Mouse (Mus musculus): ENCODE measurements around the gene Banf2. TPM values are rescaled to one million over a fixed set of nuclear protein-coding genes. Genes with fewer than 3 reads are reported as not detected.

Gene Banf2
- polyA plus RNA-seq, 1 experiment from 2014 or later: not detected

GRCm38 (mm10) chr2:144026456-144026855 lies 6.4 kb upstream of the Banf2 start:
- H3K27me3 ChIP-seq: no peaks in the 10 kb centered on the region
- no peaks in the 10 kb centered on the region for H3K9me3 ChIP-seq
- H3K4me1 ChIP-seq (replicated peaks): peaks cover 9% of the 10 kb centered on the region; the same call in 1 of the 2 replicates
- no peak overlapping the region for H3K27ac ChIP-seq
- no peaks in the 10 kb centered on the region for H3K36me3 ChIP-seq
- ATAC-seq (ENCODE audit: insufficient number of reproducible peaks, insufficient read depth, low FRiP score, low TSS enrichment, low read depth): no peak
- H3K4me3 ChIP-seq (replicated peaks): no peak overlapping the region
- no peak overlapping the region for H3K4me2 ChIP-seq
- H3K9ac ChIP-seq (replicated peaks): no peak overlapping the region
- WGBS: 78% methylated on average over 4 of the region's 4 CpGs

GRCm38 (mm10) chr2:144030791-144031190 lies 2.1 kb upstream of the Banf2 start:
- H3K4me1 ChIP-seq (replicated peaks): no peaks in the 10 kb centered on the region
- no peak for ATAC-seq (ENCODE audit: insufficient number of reproducible peaks, insufficient read depth, low FRiP score, low TSS enrichment, low read depth)
- H3K4me3 ChIP-seq (replicated peaks): no peak overlapping the region
- no peaks in the 10 kb centered on the region for H3K9me3 ChIP-seq
- no peak overlapping the region for H3K9ac ChIP-seq (replicated peaks)
- H3K27ac ChIP-seq: no peak overlapping the region
- 83% methylated on average over 7 of the region's 7 CpGs for WGBS
- no peak overlapping the region for H3K4me2 ChIP-seq
- H3K27me3 ChIP-seq: no peaks in the 10 kb centered on the region
- H3K36me3 ChIP-seq: no peaks in the 10 kb centered on the region

GRCm38 (mm10) chr2:144044726-144045125 lies 11.9 kb downstream of the Banf2 start:
- H3K9ac ChIP-seq (replicated peaks): no peak overlapping the region
- no peak overlapping the region for H3K27ac ChIP-seq
- peaks cover 4% of the 10 kb centered on the region; the same call in 1 of the 2 replicates for H3K4me1 ChIP-seq (replicated peaks)
- no peak overlapping the region for H3K4me2 ChIP-seq
- H3K9me3 ChIP-seq: peaks cover 16% of the 10 kb centered on the region; the same call in 1 of the 2 replicates
- H3K36me3 ChIP-seq: no peaks in the 10 kb centered on the region
- 80% methylated on average over 6 of the region's 6 CpGs for WGBS
- H3K4me3 ChIP-seq (replicated peaks): no peak overlapping the region
- ATAC-seq (ENCODE audit: insufficient number of reproducible peaks, insufficient read depth, low FRiP score, low TSS enrichment, low read depth): no peak
- no peaks in the 10 kb centered on the region for H3K27me3 ChIP-seq

- Histone ChIP-seq H3K4me2 (no peak overlapping the region), H3K9ac (replicated peaks) (no peak overlapping the region), H3K27me3 (no peaks in the 10 kb centered on the region), H3K4me3 (replicated peaks) (no peak overlapping the region), H3K27ac (no peak overlapping the region), H3K9me3 (peaks cover 16% of the 10 kb centered on the region; the same call in 1 of the 2 replicates), H3K36me3 (no peaks in the 10 kb centered on the region), H3K4me1 (replicated peaks) (peaks cover 4% of the 10 kb centered on the region; the same call in 1 of the 2 replicates)
- 0 out of 2 replicates have a peak, but pooled peaks have one; percentile 37 for ATAC-seq (ENCODE audit: insufficient number of reproducible peaks, insufficient read depth, low FRiP score, low TSS enrichment, low read depth)
- 74% methylated on average over 5 of the region's 5 CpGs for WGBS
Observed at GRCm38 (mm10) chr2:144045756-144046560, 13.1 kb downstream of the Banf2 start.

GRCm38 (mm10) chr2:144046916-144047315 lies 14.1 kb downstream of the Banf2 start:
- Histone ChIP-seq H3K9ac (replicated peaks) (no peak overlapping the region), H3K27me3 (no peaks in the 10 kb centered on the region), H3K4me1 (replicated peaks) (peaks cover 4% of the 10 kb centered on the region; the same call in 1 of the 2 replicates), H3K27ac (no peak overlapping the region), H3K4me2 (no peak overlapping the region), H3K4me3 (replicated peaks) (no peak overlapping the region), H3K36me3 (no peaks in the 10 kb centered on the region), H3K9me3 (peaks cover 16% of the 10 kb centered on the region; the same call in 1 of the 2 replicates)
- WGBS: 75% methylated on average over 11 of the region's 11 CpGs
- ATAC-seq (ENCODE audit: insufficient number of reproducible peaks, insufficient read depth, low FRiP score, low TSS enrichment, low read depth): no peak

GRCm38 (mm10) chr2:144050146-144050680 lies 17.4 kb downstream of the Banf2 start:
- Histone ChIP-seq H3K27me3 (no peaks in the 10 kb centered on the region), H3K9ac (replicated peaks) (no peak overlapping the region), H3K4me1 (replicated peaks) (peaks cover 4% of the 10 kb centered on the region; the same call in 1 of the 2 replicates), H3K27ac (no peak overlapping the region), H3K4me2 (no peak overlapping the region), H3K4me3 (replicated peaks) (no peak overlapping the region), H3K36me3 (no peaks in the 10 kb centered on the region), H3K9me3 (no peaks in the 10 kb centered on the region)
- 72% methylated on average over 8 of the region's 8 CpGs for WGBS
- no peak for ATAC-seq (ENCODE audit: insufficient number of reproducible peaks, insufficient read depth, low FRiP score, low TSS enrichment, low read depth)

GRCm38 (mm10) chr2:144050861-144051260 lies 18.0 kb downstream of the Banf2 start:
- WGBS: 87% methylated on average over 6 of the region's 6 CpGs
- Histone ChIP-seq H3K9me3 (no peaks in the 10 kb centered on the region), H3K27ac (no peak overlapping the region), H3K4me3 (replicated peaks) (no peak overlapping the region), H3K4me2 (no peak overlapping the region), H3K27me3 (no peaks in the 10 kb centered on the region), H3K36me3 (no peaks in the 10 kb centered on the region), H3K4me1 (replicated peaks) (peaks cover 4% of the 10 kb centered on the region; the same call in 1 of the 2 replicates), H3K9ac (replicated peaks) (no peak overlapping the region)
- no peak for ATAC-seq (ENCODE audit: insufficient number of reproducible peaks, insufficient read depth, low FRiP score, low TSS enrichment, low read depth)

- ATAC-seq (ENCODE audit: insufficient number of reproducible peaks, insufficient read depth, low FRiP score, low TSS enrichment, low read depth): no peak
- 88% methylated on average over 8 of the region's 8 CpGs for WGBS
- no peak overlapping the region for H3K4me3 ChIP-seq (replicated peaks)
- no peaks in the 10 kb centered on the region for H3K4me1 ChIP-seq (replicated peaks)
- no peaks in the 10 kb centered on the region for H3K36me3 ChIP-seq
- no peaks in the 10 kb centered on the region for H3K27me3 ChIP-seq
- no peaks in the 10 kb centered on the region for H3K9me3 ChIP-seq
- H3K9ac ChIP-seq (replicated peaks): no peak overlapping the region
- no peak overlapping the region for H3K27ac ChIP-seq
- H3K4me2 ChIP-seq: no peak overlapping the region
Observed at GRCm38 (mm10) chr2:144052410-144053065, 19.7 kb downstream of the Banf2 start.

- Histone ChIP-seq H3K9me3 (no peaks in the 10 kb centered on the region), H3K27ac (no peak overlapping the region), H3K4me2 (no peak overlapping the region), H3K4me3 (replicated peaks) (no peak overlapping the region), H3K36me3 (no peaks in the 10 kb centered on the region), H3K27me3 (no peaks in the 10 kb centered on the region), H3K4me1 (replicated peaks) (no peaks in the 10 kb centered on the region), H3K9ac (replicated peaks) (no peak overlapping the region)
- ATAC-seq (ENCODE audit: insufficient number of reproducible peaks, insufficient read depth, low FRiP score, low TSS enrichment, low read depth): no peak
- WGBS: 62% methylated on average over 2 of the region's 2 CpGs
Observed at GRCm38 (mm10) chr2:144057735-144058134, 24.9 kb downstream of the Banf2 start.

- Histone ChIP-seq H3K4me2 (no peak overlapping the region), H3K9ac (replicated peaks) (no peak overlapping the region), H3K27me3 (no peaks in the 10 kb centered on the region), H3K4me3 (replicated peaks) (no peak overlapping the region), H3K9me3 (no peaks in the 10 kb centered on the region), H3K4me1 (replicated peaks) (no peaks in the 10 kb centered on the region), H3K27ac (no peak overlapping the region), H3K36me3 (no peaks in the 10 kb centered on the region)
- no peak for ATAC-seq (ENCODE audit: insufficient number of reproducible peaks, insufficient read depth, low FRiP score, low TSS enrichment, low read depth)
- 66% methylated on average over 6 of the region's 6 CpGs for WGBS
Observed at GRCm38 (mm10) chr2:144061701-144062100, 28.8 kb downstream of the Banf2 start.

- no peak for ATAC-seq (ENCODE audit: insufficient number of reproducible peaks, insufficient read depth, low FRiP score, low TSS enrichment, low read depth)
- no peak overlapping the region for H3K4me3 ChIP-seq (replicated peaks)
- no peak overlapping the region for H3K27ac ChIP-seq
- H3K4me1 ChIP-seq (replicated peaks): no peaks in the 10 kb centered on the region; the same call in 1 of the 2 replicates
- H3K27me3 ChIP-seq: no peaks in the 10 kb centered on the region
- WGBS: 95% methylated on average over 2 of the region's 2 CpGs
- H3K4me2 ChIP-seq: no peak overlapping the region
- H3K9me3 ChIP-seq: no peaks in the 10 kb centered on the region
- no peaks in the 10 kb centered on the region for H3K36me3 ChIP-seq
- no peak overlapping the region for H3K9ac ChIP-seq (replicated peaks)
Observed at GRCm38 (mm10) chr2:144065499-144065898, 32.6 kb downstream of the Banf2 start.

Data from limb, embryonic 12.5 days (tissue).